Mouse (Mus musculus): ENCODE measurements around the gene Plekha1. TPM values are rescaled to one million over a fixed set of nuclear protein-coding genes. Genes with fewer than 3 reads are reported as not detected.

Plekha1 gene
- polyA plus RNA-seq, 1 experiment from 2014 or later, result 65.4 TPM

DNA sequence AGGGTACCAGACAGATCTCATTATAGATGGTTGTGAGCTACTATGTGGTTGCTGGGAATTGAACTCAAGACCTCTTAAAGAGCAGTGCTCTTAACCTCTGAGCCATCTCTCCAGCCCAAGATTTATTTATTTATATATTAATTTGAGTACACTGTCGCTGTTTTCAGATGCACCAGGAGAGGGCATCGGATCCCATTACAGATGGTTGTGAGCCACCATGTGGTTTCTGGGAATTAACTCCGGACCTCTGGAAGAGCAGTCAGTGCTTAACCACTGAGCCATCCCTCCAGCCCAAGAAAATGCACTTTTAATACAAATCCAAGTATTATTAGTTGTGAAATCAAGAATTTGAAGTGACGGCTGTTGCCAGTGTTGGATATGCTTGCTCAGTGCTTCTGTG is 32.8 kb downstream of the Plekha1 start:
- Histone ChIP-seq H3K9ac (no peak overlapping the region), H3K27me3 (no peaks in the 10 kb centered on the region), H3K4me2 (no peak overlapping the region), H3K4me3 (no peak overlapping the region), H3K9me3 (no peaks in the 10 kb centered on the region), H3K27ac (no peak overlapping the region), H3K4me1 (replicated peaks) (no peaks in the 10 kb centered on the region), H3K36me3 (peaks cover 36% of the 10 kb centered on the region)
- no peak for ATAC-seq (ENCODE audit: low FRiP score)
- 82% methylated on average over 4 of the region's 4 CpGs for WGBS

DNA sequence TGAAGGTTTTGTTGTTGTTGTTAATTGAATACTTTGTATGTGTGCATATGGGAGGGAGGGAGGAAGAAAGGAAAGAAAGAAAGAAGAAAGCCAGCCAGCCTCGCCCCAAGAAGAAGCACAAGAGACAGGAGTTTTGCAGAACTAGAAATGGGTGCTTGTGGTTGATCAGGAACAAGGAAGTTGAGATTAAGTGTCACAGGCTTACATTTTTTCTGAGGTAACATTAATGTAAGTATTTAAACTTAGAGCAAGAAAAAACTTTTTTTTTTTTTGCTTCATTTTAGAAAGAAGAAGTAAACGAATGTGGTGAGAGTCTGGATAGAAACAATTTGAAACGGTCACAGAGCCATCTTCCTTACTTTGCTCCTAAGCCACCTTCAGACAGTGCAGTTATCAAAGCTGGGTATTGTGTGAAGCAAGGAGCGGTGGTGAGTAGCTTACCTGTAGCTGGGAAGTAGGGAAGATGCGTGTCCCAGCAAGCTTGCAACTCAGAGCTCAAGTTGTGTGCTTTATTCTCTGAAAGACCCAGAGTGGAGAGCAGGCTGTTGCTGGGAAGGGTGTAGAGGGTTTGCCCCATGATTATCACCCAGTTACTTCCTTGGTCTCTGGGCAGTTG is 34.8 kb downstream of the Plekha1 start:
- no peak overlapping the region for H3K27ac ChIP-seq
- H3K9me3 ChIP-seq, result no peaks in the 10 kb centered on the region
- ATAC-seq (ENCODE audit: low FRiP score), result no peak
- no peaks in the 10 kb centered on the region for H3K27me3 ChIP-seq
- H3K4me3 ChIP-seq, result no peak overlapping the region
- no peaks in the 10 kb centered on the region for H3K4me1 ChIP-seq (replicated peaks)
- H3K36me3 ChIP-seq, result peaks cover 55% of the 10 kb centered on the region
- WGBS, result 96% methylated on average over 5 of the region's 5 CpGs
- H3K9ac ChIP-seq, result no peak overlapping the region
- no peak overlapping the region for H3K4me2 ChIP-seq

DNA sequence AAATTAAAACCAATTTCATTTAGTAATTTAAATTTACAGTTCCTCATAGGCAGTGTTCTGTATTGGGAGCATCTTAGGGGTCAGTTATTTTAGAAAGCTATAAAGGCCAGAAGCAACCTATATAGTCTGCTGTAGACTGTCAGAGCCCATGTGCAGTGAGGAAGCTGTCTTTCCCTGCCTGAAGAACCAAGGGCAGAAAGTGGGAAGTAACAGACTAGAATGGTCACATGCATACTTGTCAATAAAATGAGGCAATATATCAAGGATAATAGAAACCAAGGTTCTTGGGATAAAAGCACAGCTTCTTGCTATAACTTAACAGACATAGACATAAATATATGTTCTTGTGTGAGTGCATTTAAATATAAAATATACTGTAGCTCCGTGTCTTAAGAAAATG is 37.4 kb downstream of the Plekha1 start:
- H3K4me2 ChIP-seq, result no peak overlapping the region
- WGBS, result 95% methylated on average over 1 of the region's 1 CpGs
- H3K9me3 ChIP-seq, result no peaks in the 10 kb centered on the region
- no peaks in the 10 kb centered on the region for H3K27me3 ChIP-seq
- no peaks in the 10 kb centered on the region for H3K4me1 ChIP-seq (replicated peaks)
- H3K27ac ChIP-seq, result no peak overlapping the region
- no peak overlapping the region for H3K9ac ChIP-seq
- peaks cover 44% of the 10 kb centered on the region for H3K36me3 ChIP-seq
- H3K4me3 ChIP-seq, result no peak overlapping the region
- ATAC-seq (ENCODE audit: low FRiP score), result no peak

DNA sequence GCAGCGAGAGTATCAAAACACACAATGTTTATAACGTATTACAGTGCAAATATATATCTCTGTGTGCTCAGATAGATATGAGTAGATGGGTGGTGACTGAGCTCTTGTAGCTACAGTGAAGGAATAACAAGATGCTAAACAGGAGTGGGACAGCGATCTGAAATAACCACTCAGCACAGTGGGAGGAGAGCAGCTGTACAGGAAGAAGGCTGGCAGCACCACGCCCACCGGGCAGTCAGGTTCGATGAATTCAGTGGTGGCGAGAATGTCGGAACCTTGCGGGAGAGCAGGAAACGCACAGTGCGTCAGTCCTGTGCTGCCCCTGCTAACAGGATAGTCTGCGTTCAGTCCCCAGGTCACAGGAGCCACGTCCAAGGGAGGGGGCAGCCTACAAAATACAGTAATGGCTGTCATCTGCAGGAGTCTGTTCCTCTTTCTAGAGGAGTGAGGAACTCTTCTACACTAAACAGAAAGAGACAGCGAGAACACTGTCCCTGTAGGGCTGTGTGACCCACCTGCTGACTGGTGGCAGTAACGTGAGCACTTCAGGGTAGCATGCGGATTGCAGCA is 38.0 kb downstream of the Plekha1 start:
- no peak for ATAC-seq (ENCODE audit: low FRiP score)
- no peaks in the 10 kb centered on the region for H3K9me3 ChIP-seq
- H3K27me3 ChIP-seq, result no peaks in the 10 kb centered on the region
- 93% methylated on average over 16 of the region's 16 CpGs for WGBS
- no peak overlapping the region for H3K4me3 ChIP-seq
- H3K4me1 ChIP-seq (replicated peaks), result no peaks in the 10 kb centered on the region
- H3K27ac ChIP-seq, result no peak overlapping the region
- H3K4me2 ChIP-seq, result no peak overlapping the region
- H3K9ac ChIP-seq, result no peak overlapping the region
- H3K36me3 ChIP-seq, result peaks cover 44% of the 10 kb centered on the region

DNA sequence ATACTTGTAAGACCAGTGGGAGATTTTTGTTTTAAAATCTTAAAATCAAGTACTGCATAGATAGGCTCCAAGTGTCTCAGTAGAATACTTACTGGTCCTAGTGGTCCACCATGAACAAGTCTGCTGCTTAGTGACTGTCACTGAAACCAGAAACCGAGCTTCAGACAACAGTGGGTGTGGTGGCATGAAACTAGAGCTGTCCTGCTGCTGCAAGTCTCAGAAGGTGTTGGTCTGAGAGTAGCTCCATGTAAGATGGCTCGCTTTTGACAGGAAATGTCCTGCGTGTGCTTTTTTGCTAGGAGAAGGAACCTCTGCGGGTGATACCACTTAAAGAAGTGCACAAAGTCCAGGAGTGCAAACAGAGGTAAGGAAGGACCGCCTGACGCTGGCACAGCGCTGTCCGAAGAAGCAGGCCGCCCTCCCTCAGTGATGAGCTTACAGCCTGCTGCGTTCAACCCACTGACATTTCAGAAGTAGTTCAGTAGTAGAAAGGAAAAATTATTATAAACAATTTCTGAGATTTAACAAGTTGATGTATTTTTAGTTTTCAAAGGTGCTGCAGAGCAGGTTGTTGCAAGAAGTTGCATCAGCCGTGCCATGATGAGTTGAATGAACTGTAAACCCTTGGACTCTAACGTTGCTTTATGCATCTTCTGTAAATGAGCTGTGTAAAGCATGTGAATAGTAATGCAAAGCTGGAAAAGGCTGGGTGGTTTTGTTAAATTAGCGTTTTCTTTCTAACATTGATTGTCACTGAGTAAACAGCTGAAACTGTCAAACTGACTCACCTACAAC is 39.2 kb downstream of the Plekha1 start:
- no peak for ATAC-seq (ENCODE audit: low FRiP score)
- Histone ChIP-seq H3K4me3 (no peak overlapping the region), H3K4me1 (replicated peaks) (no peaks in the 10 kb centered on the region), H3K27me3 (no peaks in the 10 kb centered on the region), H3K4me2 (no peak overlapping the region), H3K27ac (no peak overlapping the region), H3K36me3 (peaks cover 51% of the 10 kb centered on the region), H3K9me3 (no peaks in the 10 kb centered on the region), H3K9ac (no peak overlapping the region)
- 95% methylated on average over 13 of the region's 13 CpGs for WGBS

DNA sequence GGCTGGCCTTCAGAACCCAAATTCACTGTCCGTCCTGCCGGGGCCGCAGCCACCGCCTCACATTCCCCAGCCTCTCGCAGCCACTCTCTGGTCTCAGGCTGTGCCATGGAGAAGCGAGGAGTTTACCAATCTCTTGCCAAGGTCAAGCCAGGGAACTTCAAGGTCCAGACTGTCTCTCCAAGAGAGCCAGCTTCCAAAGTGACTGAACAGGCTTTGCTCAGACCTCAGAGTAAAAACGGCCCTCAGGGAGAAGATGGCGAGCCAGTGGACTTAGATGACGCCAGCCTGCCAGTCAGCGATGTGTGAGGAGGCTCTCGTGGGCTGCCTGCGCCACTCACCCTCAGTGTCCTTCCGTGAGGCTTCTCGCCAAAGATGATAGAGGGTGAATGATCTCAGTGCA is 45.3 kb downstream of the Plekha1 start:
- no peaks in the 10 kb centered on the region for H3K9me3 ChIP-seq

DNA sequence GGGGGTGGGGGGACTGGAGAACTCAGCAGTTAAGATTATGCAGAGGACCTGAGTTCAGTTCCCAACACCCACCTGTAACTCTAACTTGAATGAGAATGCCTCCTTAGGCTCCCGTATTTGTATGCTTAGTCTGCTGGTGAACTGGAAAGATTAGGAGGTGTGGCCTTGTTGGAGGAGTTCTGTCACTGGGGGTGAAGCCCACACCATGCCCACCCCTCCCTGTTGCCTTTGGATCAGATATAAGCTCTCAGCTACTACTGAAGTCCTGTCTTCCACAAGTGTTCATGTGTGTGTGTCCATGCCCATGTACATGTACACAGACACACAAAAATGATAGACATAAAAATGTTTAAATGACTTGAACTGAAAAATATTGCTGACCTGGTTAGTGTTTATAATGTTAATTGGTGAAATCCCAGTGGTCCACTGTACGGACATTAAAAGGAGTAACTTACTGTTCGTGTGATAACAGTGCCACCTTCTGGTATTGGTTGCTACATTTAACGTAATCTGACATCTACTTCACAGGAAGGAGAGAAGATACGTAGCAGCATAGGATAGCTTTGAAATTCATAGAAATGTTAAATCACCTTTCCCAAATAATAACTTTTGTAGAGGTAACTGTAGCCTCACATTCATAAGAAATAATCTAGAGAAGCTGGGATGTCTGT is 49.3 kb downstream of the Plekha1 start:
- Histone ChIP-seq H3K4me1 (replicated peaks) (no peaks in the 10 kb centered on the region), H3K4me2 (no peak overlapping the region), H3K9me3 (no peaks in the 10 kb centered on the region), H3K36me3 (peaks cover 21% of the 10 kb centered on the region), H3K4me3 (no peak overlapping the region), H3K27me3 (no peaks in the 10 kb centered on the region), H3K27ac (no peak overlapping the region), H3K9ac (no peak overlapping the region)
- WGBS, result 59% methylated on average over 5 of the region's 5 CpGs
- no peak for ATAC-seq (ENCODE audit: low FRiP score)

More for the DNA sequence above, 45.3 kb downstream of the Plekha1 start:
- Histone ChIP-seq H3K27ac (no peak overlapping the region), H3K36me3 (peaks cover 42% of the 10 kb centered on the region), H3K4me3 (no peak overlapping the region), H3K4me2 (no peak overlapping the region), H3K4me1 (replicated peaks) (no peaks in the 10 kb centered on the region), H3K9ac (no peak overlapping the region), H3K27me3 (no peaks in the 10 kb centered on the region)
- no peak for ATAC-seq (ENCODE audit: low FRiP score)
- WGBS, result 93% methylated on average over 14 of the region's 14 CpGs

DNA sequence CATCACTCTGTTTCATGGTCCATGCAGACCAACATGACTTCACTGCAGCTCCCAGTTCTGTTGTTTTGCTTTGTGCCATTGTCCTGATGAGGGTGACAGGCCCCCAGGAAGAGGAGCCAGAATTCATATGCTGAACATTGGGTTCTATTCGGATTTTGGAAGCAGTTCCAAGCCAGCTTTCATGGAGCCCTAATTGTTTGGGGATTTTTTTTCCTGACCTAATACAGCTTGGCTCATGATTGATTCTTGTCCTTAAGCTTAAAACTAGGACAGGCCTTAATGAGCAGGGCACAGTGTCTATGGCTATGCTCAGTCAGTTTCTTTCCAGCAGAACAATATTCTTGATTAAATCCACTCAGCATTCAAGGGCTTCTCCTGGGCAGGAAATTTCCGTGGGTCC is 52.7 kb downstream of the Plekha1 start:
- H3K27ac ChIP-seq, result no peak overlapping the region
- ATAC-seq (ENCODE audit: low FRiP score), result no peak
- no peaks in the 10 kb centered on the region for H3K4me1 ChIP-seq (replicated peaks)
- H3K36me3 ChIP-seq, result peaks cover 5% of the 10 kb centered on the region
- no peak overlapping the region for H3K9ac ChIP-seq
- no peaks in the 10 kb centered on the region for H3K27me3 ChIP-seq
- H3K4me2 ChIP-seq, result no peak overlapping the region
- WGBS, result 65% methylated on average over 2 of the region's 2 CpGs
- H3K9me3 ChIP-seq, result no peaks in the 10 kb centered on the region
- no peak overlapping the region for H3K4me3 ChIP-seq

DNA sequence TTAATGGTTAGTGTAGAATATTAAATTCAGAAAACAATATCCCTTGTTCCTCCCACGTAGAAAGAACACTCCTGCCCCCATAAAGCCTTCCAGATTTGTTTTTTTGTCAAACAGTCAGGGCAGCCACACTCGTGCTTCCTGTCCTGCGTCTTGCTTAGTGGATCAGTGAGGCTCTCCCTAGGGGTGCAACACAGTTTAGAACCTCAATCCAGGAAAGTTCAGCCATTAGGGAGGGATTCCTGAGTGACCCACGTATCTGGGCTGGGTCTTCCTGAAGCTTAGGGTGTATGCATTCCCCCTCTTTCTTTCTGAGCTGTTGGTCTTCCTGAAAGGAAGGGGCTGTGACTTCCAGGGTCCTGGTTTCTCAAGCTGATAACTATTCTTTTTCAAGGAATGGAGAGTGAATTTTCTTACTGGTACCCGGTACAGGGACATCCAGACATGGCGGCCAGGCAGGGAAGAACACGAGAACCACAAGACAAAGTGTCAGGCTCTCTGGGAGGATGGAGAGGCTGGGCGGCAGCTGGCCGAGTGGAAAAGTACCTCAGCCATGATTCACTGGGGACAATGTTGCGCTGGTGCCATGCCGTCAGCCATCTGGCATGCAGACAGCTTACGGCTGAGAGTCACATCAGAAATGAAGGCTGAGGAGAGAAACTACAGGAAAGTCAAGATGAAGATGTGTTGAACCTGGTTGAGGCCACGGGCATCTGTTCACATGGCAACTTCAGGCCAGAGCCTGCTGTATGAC is 57.6 kb downstream of the Plekha1 start:
- Histone ChIP-seq H3K27me3 (no peaks in the 10 kb centered on the region), H3K4me1 (replicated peaks) (no peaks in the 10 kb centered on the region), H3K4me2 (no peak overlapping the region), H3K9ac (no peak overlapping the region), H3K27ac (no peak overlapping the region), H3K4me3 (no peak overlapping the region), H3K9me3 (no peaks in the 10 kb centered on the region), H3K36me3 (no peaks in the 10 kb centered on the region)
- no peak for ATAC-seq (ENCODE audit: low FRiP score)
- 66% methylated on average over 13 of the region's 13 CpGs for whole genome bisulfite sequencing

DNA sequence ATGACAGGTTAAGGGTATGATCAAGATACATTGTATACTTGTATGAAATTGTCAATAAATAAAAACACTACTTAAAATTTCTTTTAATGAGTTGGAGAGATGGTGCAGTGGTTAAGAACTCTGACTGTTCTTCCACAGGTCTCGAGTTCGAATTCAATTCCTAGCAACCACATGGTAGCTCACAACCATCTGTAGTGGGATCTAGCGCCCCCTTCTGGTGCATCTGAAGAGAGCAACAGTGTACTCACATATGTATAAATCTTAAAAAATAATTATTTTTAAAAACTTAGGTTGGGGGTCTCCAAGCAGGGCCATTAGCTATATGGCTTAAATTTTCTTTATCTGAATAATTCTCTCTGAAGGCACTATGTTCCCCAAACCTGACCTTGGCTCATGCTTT is 64.8 kb downstream of the Plekha1 start:
- Histone ChIP-seq H3K27me3 (peaks cover 39% of the 10 kb centered on the region), H3K4me1 (replicated peaks) (peaks cover 5% of the 10 kb centered on the region), H3K9ac (no peak overlapping the region), H3K27ac (no peak overlapping the region), H3K36me3 (no peaks in the 10 kb centered on the region), H3K4me3 (no peak overlapping the region), H3K4me2 (no peak overlapping the region), H3K9me3 (no peaks in the 10 kb centered on the region)
- 67% methylated on average over 3 of the region's 3 CpGs for WGBS
- ATAC-seq (ENCODE audit: low FRiP score), result no peak

DNA sequence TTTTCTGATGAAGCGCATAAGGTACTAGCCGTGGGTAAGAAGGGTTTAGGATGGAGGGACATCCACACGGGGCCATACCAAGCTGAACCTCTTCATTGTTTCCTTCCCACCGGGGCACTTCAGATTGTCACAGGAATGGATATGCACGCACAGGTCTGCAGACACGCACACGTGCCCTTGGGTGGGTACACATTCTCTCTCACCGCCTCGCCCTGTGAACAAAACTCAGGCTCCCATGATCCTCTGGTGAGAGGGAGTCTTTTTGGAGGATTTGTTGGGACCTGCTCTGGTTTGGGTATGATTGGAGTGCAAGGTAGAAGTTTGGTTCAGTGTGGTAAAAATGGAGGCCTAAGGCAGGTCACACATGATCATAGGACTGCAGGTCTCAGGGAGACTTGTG is 67.4 kb downstream of the Plekha1 start:
- Histone ChIP-seq H3K4me3 (no peak overlapping the region), H3K9ac (no peak overlapping the region), H3K9me3 (no peaks in the 10 kb centered on the region), H3K27ac (no peak overlapping the region), H3K4me2 (no peak overlapping the region), H3K27me3 (peaks cover 64% of the 10 kb centered on the region), H3K4me1 (replicated peaks) (peaks cover 24% of the 10 kb centered on the region), H3K36me3 (no peaks in the 10 kb centered on the region)
- ATAC-seq (ENCODE audit: low FRiP score), result no peak
- 86% methylated on average over 9 of the region's 9 CpGs for WGBS

DNA sequence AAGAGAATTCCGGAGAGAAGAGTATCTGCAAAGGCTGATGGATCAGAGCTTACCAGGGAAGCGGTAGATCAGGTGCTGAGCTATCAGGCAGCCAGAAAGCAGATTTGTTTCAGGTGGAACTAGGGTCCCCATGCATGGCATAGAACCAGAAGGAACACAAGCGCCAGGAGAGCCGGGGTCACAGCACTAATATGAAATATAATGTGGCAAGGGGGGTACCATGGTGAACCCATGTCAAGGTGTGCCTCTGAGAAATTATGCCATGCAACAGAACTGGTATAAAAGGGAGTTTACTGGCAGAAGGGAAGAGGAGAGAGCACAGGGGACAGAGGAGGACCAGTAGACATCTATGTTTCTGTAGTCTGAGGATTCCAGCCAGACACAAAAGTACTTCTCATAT is 69.1 kb downstream of the Plekha1 start:
- no peaks in the 10 kb centered on the region for H3K9me3 ChIP-seq
- WGBS, result 86% methylated on average over 4 of the region's 4 CpGs
- H3K27ac ChIP-seq, result no peak overlapping the region
- ATAC-seq (ENCODE audit: low FRiP score), result no peak
- H3K9ac ChIP-seq, result no peak overlapping the region
- no peak overlapping the region for H3K4me3 ChIP-seq
- H3K4me1 ChIP-seq (replicated peaks), result peaks cover 24% of the 10 kb centered on the region
- H3K27me3 ChIP-seq, result peaks cover 79% of the 10 kb centered on the region
- H3K4me2 ChIP-seq, result no peak overlapping the region
- no peaks in the 10 kb centered on the region for H3K36me3 ChIP-seq

Data from hindbrain, embryonic 13.5 days (tissue).